Mouse (Mus musculus) megakaryocyte-erythroid progenitor cell, adult 5-6 weeks (primary cell): ENCODE data around the gene Spty2d1. TPM values are rescaled to one million over a fixed set of nuclear protein-coding genes. Genes with fewer than 3 reads are reported as not detected.
"Not testable (repeated sequence)": the region's sequence is repeated elsewhere in the genome, so short reads cannot be mapped to it uniquely, and the experiment has no call there.

Experiments used
- ATAC-seq: replicated peaks from 2 replicates; pipeline ENCODE4 v1.8.0; 2016; ENCODE audit warnings: mild to moderate bottlenecking, inconsistent platforms; ENCODE audit not compliant: severe bottlenecking, poor library complexity, low FRiP score, low TSS enrichment
- total RNA-seq, 2 experiments: library from RNA; stranded (forward) in 1 of 2; stranded (reverse) in 1 of 2; fragments of 200-1000, 215-1000 nt in 1 of 2; fragments of >200 nt in 1 of 2; fragmentation: Nextera tagmentation in 1 of 2; gene quantifications; 2 replicates each; pipeline ENCODE4 v1.2.3; 2014 to 2017

Gene Spty2d1
- 14.8 and 15.6 TPM in 2 replicates for total RNA-seq (2014; fragmentation: Nextera tagmentation)
- 28.9 and 33.4 TPM in 2 replicates for total RNA-seq (2017)

DNA sequence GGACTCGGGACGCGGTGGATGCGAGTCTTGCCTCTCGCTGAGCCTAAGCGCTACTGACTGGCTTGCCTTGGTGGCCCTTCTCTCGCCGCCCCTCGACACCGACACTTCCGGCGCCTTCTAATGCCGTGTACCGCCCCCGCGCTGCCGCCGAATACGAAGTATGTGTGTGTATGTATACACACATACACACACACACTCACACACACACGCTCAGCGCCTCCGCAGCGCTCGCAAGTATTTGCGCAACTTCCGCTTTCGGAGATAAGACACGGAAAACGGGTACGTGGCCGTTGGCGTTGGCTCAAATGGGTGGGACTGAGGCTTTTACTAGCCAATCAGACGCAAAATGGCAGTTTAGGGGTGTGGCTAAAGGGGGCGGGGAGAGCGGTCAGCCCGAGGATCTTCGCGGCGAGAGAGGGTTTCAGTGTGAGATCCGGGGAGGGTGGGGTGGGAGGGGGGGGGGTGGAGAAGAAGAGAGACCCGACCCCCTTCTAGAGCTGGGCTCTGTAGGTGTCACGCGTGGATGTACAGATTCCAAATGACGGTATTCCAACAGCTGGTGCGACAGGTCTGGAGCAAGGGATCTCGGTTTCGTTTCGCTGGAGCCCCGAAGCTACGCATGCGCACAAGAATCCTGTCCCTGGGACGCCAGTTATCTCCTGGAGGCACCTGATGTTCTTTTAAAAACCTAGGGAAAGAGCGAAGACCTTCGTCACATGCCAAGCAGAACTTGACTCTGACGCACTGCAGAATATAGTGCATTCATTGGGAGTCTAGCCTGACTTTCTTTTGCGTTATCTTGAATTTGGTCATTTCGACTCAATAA, at the start of gene Spty2d1:
Gene Spty2d1 (minus strand): TSS at position 244 of the 826 bp plus-strand sequence.
- peak; percentile 87 for ATAC-seq

DNA sequence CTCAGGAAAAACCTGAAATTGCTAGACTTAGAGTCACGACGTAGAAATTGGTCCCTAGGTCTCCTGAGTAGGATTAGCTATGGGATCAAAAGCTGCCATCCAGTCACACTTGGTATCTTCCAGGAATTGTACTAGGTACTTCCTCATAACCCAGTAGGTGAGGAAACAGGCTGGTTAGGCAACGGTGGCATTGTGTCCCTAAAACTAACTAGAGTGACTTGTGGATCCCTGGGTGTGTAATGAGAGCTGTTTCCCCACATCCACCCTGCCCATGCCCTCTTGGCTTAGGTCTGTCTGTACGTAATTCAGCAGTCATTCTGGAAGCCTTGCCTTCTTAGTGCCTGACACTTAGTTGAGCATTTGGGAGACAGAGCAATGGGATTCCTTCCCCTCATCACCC, 48.1 kb upstream of the Spty2d1 start:
- no peak for ATAC-seq

- ATAC-seq = no peak
These were observed 47.5 kb upstream of the Spty2d1 start for GRCm38 (mm10) chr7:47055744-47056143.

GRCm38 (mm10) chr7:47054666-47055065, 46.5 kb upstream of the Spty2d1 start:
- no peak for ATAC-seq

DNA sequence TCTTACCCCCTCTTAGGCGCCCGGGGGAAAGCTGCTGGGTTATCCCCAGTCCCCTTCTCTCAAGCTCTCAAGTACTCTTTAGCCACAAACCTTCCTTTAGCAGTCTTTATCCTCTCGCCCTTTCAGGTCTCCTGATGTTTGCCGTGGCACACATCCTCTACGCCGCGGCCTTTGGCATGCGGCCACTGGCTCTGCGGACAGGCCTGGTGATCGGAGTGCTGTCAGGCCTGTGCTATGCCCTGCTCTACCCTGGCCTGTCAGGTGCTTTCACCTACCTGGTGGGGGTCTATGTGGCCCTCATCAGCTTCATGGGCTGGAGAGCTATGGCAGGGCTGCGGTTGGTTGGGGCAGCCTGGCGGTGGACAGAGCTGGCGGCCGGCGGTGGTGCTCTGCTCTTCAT, 45.1 kb upstream of the Spty2d1 start:
- ATAC-seq = no peak

- no peak for ATAC-seq
These were observed 44.1 kb upstream of the Spty2d1 start for GRCm38 (mm10) chr7:47052276-47052675.

DNA sequence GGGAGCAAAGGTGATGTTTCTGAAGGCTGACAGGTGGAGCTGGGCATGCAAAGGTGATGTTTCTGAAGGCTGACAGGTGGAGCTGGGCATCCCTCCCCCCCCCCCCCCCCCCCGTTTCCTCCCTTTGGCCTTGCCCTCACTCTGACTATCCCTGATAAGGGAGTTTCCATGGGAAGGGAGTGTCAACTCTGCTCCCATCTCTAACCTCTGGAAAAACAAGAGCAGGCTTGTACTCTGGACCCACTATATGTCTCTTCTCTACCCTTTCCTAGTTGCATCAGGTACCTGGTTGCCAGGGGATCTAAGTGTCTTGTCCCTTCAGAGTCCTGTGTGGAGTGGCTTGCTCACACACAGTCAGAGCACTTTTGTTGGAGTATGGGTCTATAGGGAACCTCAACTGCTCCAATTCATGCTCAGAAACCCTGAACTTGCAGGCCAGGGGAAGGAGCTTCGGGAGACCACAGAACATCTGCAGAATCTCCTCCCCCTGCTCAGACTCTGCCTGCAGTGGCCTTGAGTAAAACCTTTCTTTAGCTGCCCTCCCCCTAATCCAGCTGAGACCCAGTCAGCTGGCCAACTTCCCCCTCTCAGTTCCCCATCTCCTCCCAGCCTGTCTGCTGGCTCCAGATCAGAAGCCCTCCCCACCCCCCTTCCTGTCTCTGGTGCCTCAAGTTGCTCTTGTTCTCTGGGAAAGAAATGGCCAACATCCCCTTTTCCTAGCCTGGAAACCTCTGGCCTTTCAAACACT, 43.4 kb upstream of the Spty2d1 start:
- ATAC-seq = no peak

DNA sequence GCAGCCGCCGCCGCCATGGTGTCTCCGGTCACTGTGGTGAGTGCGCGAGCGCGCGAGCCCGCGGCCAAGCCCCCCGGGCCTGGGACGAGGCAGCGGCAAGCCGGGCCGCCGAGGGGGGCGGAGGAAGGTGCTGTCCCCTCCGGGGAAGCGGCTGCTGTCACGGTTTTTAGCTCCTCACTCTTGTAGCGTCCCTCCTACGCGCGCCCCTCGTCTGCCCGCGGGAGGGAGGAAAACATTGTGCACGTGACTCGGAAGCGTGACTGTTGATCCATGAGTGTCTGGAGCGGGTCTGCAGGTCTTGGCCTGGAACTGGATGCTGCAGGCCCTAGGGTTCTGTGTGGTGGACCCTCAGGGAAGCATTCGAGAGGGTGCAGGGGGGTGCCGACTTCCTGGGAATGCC, 42.6 kb upstream of the Spty2d1 start:
- peak; percentile 21 for ATAC-seq

GRCm38 (mm10) chr7:47050366-47050765, 42.2 kb upstream of the Spty2d1 start, which contains the start of gene Tmem86a:
Gene Tmem86a (plus strand): TSS chr7:47050601.
- ATAC-seq = peak; percentile 98

DNA sequence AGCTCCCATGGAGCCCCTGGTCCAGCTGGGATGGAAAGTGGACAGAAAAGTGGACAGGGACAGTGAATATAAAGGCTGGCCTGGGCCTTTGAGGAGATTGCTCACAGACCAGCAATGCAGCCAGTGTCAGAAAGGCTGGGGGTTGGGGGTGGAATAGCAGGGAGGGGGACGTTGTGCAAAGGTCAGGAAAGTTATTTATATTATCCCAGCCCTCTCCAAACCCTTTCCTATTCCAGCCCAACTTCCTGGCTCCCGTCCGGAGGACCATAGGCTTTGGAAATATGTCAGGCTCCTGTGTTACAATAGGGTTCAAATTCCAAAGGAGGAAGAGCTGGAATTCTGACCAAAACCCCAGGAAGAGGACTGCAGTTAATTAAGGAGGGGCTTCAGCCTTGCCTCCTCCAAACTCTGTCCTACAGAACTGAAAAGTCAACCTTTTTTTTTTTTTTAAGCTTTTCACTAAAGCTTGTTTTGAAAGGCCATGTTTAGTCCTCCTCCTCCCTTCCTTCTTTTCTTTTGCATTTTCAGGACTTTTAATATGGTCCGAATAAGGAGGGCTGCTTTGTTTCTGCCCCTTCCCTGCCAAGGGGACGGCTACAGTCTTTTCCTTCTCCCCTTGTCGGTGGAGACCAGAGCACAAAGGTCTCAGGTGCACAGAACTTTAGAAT, 34.7 kb upstream of the Spty2d1 start:
- no peak for ATAC-seq

GRCm38 (mm10) chr7:47042121-47042520, 33.9 kb upstream of the Spty2d1 start:
- no peak for ATAC-seq

DNA sequence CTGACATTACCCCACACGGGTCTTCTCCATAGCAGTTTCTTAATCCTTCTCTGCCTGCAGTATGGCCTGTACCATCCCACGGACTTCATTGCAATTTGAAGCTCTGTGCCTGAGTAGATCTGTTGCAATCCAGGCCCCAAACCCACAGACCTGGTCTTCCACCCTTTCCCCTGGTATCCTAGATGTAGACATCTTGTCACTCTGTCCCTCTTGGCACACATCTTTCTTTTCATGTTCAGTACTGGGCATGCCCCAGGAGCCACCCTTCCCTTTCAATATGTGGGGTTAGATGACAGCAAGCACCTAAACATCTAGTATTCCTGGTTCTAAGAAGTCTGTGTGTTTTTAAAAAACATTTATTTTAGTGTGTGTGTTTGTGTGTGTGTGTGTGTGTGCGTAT, 33.5 kb upstream of the Spty2d1 start:
- no peak for ATAC-seq

DNA sequence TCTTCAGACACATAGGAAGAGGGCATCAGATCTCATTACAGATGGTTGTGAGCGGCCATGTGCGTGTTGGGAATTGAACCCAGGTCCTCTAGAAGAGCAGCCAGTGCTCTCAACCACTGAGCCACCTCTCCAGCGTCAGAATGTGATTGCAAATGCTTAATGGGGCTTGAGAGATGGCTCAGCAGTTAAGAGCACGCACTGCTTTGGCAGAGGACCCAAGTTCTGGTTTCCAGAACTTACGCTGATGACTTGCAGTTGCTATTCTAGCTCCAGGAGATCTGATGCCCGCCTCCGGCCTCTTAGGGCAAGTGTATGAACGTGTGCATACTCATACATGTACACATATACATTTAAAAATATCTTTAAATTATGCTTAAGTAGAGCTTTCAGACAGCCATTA, 27.2 kb upstream of the Spty2d1 start:
- ATAC-seq = no peak

DNA sequence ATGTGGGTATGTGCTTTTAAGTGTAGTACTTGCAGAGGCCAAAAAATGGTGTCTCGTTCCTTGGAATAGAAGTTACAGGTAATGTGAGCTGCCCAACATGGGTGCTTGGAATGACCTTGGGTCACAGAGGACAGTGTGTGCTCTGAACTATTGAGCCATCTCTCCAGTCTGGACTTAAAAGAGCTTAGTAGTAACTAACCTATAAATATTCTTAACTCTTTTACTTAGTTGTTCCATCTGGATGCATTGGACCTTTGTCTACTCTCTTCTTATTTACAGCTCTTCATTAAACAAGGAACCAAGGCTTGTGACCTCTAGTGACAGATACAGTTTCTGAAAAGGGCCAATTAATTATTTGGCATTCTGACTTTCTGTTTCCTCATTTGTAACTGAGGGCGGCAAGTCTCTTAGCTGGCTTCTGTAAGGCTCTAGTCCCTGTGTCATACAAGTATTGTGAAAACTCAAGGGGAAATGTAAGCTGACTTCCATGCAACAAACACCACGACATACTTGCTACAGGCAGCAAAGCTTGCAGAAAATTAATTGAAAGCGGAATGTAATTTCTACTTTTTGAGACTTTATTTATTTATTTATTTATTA, 26.7 kb upstream of the Spty2d1 start:
- no peak for ATAC-seq

DNA sequence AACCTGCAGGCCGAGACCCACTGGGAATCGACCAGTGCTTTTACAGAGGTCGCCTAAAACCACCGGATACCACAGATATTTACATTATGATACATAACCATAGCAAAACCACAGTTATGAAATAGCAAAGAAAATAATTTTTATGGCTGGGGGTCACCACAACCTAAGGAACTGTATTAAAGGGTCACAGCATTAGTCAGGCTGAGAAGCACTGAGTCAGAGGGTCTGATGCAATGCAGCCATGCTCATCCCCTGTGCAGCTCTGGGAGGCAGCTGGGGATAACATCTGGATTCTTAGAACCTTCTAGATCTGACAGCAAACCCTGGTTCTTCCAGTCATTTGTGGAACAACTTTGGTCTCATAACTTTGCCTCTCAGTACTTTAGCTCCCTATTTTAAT, 23.2 kb upstream of the Spty2d1 start:
- no peak for ATAC-seq

DNA sequence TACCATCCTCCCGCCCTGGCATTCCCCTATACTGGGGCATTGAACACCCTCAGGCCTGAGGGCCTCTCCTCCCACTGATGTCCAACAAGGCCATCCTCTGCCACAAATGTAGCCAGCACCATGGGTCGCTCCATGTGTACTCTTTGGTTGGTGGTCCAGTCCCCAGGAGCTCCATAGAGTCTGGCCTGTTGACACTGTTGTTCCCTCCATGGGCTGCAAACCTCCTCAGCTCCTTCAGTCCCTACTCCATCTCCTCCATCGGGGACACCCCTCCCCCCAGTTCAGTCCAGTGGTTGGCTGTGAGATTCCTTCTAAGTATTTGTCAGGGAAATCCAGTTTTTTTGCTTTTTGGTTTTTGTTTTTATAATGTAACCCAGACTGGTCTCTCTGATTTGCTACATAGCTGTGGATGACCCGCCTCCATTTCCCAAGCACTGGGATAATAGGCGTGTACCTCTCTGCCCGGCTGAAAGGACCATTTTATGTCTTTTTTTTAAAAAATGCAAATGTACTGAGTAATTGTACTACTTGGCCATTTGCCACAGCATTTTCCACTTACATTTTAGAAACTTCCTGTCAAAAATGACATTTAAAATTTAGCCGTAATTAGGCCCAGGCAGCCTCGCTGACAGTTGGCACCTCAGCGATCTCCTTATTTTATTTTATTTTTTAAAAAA, 22.4 kb upstream of the Spty2d1 start:
- no peak for ATAC-seq

GRCm38 (mm10) chr7:47027520-47027919, 19.3 kb upstream of the Spty2d1 start:
- no peak for ATAC-seq

- not testable (repeated sequence) for ATAC-seq
These were observed 18.7 kb upstream of the Spty2d1 start for GRCm38 (mm10) chr7:47026899-47027298.

GRCm38 (mm10) chr7:47025429-47025828, 17.2 kb upstream of the Spty2d1 start:
- no peak for ATAC-seq
